Mouse (Mus musculus) adrenal gland, postnatal 10 days (tissue): Measurements from ENCODE around the gene 6030468B19Rik. TPM values are rescaled to one million over a fixed set of nuclear protein-coding genes. Genes with fewer than 3 reads are reported as not detected.
A peak's percentile ranks its signal among the peaks of the same experiment; 100 is the strongest.

Experiments
- DNase-seq: peaks from one replicate; pipeline ENCODE4 v3.0.0; 2021; ENCODE audit warnings: mixed read lengths
- long read RNA-seq, 2 experiments: library from polyadenylated mRNA; stranded (forward); transcript quantifications; one replicate each; pipeline ENCODE4 v2.0.0; 2021
- total RNA-seq, 2 experiments: library from RNA; stranded (reverse); gene quantifications; 2 replicates each; pipeline ENCODE4 v1.2.3; 2021

Gene 6030468B19Rik
- under 1 TPM; 0.42 to 0.45 TPM for total RNA-seq
- long read RNA-seq, experiment 1 = 0 reads
- long read RNA-seq, experiment 2 = 0 reads

DNA sequence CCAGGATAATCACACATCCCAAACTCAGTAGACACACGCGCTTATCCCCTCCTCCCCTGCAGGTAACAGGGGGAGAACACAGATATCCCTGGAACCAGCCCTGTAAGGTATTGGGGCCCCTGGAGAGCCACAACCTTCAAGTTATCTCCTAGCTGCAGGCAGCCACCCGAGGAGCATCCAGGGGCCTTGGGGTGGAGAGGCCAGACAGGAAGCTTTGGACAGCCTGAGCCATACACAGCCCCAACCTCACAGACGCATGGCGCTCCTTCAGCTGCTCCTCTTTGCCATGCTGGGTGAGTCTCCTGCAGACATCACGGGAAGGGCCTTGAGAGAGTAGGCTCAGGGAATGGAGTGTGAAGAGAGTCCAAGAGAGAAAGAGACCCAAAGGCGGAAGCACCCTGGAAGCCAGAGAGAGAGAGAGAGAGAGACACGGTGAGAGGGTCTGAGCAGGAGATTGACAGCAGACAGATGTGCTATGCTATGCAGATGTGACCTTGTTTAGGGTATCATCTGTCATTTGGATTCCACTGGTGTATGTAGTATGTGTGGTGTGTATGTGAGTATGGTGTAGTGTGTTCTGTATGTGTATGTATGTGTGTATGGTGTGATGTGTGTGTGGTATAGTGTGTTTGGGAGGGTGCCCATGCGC, at the start of gene 6030468B19Rik:
Gene 6030468B19Rik, plus strand, starts transcription at position 150 of the 649 bp plus-strand sequence.
- DNase-seq = no peak

- DNase-seq = no peak
These were observed 48.8 kb upstream of the 6030468B19Rik start for GRCm38 (mm10) chr11:117748628-117749027.

DNA sequence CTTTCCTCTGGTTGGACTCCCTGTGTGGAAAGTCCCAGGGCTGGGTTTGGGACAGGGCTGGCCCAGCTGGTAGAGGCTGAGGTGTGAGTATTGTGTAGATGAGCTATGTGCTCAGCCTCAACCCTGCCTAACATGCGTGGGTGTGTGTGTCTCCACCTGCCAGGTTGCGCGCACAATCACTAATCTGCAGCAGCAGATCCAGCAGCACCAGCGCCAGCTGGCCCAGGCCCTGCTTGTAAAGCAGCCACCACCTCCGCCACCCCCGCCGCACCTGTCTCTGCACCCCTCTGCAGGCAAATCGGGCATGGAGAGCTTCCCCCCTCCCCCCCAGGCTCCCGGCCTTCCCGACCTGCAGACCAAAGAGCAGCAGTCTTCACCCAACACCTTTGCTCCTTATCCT, 48.0 kb upstream of the 6030468B19Rik start:
- DNase-seq = no peak

DNA sequence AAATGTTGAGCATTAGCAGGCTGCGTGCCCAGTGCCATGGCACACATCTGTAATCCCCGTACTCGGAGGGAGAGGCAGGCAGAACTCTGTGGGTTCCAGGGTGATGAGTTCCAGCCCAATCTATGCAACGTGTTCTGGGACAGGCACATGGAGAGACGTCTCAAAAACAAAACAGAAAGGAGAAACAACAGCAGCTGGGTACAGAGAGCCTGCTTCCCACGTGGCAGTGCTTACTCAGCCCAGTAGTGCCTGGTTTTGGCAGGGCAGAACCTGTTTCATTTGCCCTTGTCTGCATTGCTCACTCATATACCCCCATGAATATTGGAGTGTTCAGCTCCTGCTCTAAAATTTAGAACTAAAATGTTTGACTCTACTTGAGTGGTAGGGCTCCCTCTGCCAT, 45.9 kb upstream of the 6030468B19Rik start:
- DNase-seq = no peak

DNA sequence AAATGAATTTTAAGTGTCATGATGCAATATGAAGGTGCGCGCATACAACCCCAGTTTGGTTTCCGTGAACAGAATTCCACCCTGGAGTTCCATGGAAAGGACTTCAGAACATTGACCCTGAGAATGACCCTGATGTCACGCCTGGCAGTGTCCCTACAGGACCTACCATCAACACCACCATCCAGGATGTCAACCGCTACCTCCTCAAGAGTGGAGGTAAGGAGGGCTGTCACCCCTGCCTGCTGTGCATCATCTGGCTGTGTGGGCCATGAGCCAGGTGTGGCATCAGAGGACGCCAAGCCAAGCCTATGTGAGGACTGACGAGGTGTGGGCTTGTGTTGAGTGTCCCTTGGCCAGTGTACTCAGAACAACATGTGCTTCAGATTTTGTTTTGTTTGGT, 41.6 kb upstream of the 6030468B19Rik start:
- DNase-seq = no peak

DNA sequence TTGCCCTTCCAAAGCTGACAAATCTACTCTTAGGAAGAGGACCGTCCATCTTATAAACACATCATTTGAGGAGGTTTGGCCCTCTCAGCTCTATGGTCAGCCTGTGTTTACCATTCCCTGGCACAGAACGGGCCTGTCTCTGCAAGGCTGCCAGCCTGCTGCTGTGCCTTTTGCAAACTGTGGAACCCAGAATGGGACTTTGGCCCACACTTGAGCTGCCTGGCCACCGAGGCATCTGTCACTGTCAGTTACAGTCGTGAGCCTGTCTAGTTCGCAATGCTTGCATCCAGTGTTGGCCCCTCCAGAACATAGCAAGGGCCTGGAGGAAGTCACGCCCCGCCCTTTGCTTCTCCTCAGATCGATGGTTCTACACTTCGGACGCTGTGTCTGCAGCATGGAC, 38.2 kb upstream of the 6030468B19Rik start:
- DNase-seq = no peak

DNA sequence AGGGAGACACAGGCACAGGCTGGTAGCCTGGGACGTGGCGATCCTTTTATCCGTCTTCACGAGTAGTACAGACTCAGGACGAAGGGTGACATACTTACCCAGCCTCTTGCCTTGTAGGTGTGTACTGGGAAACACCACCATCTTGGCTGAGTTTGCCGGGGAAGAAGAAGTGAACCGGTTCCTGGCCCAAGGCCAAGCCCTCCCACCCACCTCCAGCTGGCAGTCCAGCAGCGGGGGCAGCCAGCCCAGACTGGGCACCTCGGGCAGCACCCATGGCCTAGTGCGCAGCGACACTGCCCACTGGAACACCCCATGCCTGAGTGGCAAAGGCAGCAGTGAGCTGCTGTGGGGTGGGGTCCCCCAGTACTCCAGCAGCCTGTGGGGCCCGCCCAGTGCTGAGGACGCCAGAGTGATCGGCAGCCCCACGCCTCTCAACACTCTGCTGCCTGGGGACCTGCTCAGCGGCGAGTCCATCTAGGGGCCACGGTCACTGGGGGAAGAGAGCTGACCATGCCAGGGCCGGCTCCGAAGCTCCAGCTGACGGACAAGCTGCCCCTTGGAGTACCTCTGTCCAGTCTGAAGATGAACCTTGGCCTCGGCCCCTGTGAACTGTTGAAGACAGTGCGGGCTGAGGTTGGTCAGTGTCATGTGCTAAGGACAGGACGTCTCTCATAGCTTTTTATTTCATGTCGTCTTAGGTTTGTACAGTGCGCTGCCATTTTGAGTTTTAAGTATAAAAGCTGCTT, 36.9 kb upstream of the 6030468B19Rik start:
- no peak for DNase-seq

DNA sequence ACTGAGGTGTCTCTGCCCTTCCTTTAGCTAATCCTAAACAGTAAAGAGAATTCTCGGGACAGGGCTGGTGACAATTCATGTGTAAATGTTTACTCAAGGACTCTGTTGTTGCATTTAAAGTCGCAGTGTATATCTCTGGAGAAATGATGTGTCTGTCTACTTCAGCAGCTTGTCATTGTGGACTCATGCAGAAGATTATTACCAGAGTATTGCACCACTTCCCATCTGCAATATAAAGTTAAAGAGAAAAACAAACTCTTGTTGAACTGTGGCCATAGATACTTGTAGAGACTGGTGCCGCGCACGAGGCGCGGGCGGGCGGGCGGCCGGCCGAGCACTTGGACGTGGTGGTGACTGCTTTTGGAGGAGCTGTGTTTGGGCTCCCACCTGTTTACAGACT, 35.7 kb upstream of the 6030468B19Rik start:
- DNase-seq = no peak

DNA sequence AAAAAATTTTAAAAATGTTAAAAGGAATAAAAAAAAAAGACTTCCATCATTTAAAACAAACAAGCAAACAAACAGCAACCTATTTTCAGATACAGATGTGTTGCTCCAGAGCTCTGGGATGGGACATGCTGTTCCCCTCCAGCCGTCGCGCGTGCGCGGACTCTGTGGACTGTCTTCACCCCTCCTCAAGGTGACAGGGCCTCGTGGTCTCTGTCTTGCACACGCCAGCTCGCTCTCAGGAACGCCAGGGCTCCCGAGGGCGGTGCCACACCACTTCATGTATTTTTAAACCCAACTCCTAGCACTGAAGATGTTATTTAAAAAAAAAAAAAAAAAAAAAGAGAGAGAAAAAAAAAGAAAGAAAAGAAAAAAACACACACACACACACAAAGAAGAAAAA, 35.2 kb upstream of the 6030468B19Rik start:
- no peak for DNase-seq

- DNase-seq = no peak
These were observed 33.1 kb upstream of the 6030468B19Rik start for GRCm38 (mm10) chr11:117764319-117764718.

- DNase-seq = no peak
These were observed 32.1 kb upstream of the 6030468B19Rik start for GRCm38 (mm10) chr11:117765361-117765760.

DNA sequence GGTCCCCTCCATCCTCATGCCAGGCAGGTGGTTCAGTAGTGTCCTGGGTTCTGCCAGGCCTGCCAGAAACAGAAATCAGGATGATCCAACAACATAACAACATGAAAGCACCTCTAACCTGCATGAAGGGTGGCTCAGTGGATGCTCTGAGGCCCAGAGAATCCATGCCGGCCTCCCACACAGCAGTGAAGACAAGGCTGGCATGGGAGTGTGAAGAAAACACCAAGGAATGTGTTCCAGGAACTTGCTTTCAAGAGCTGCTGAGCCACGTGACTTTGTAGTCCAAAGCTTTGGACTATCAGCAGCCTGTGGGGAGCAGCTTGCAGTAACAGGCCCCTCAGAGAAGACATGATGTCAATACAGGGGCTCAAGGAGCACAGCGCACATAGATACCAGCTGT, 31.2 kb upstream of the 6030468B19Rik start:
- DNase-seq = no peak

GRCm38 (mm10) chr11:117768725-117769682, 28.5 kb upstream of the 6030468B19Rik start:
- no peak for DNase-seq

GRCm38 (mm10) chr11:117769683-117770047, 27.8 kb upstream of the 6030468B19Rik start:
- no peak for DNase-seq

DNA sequence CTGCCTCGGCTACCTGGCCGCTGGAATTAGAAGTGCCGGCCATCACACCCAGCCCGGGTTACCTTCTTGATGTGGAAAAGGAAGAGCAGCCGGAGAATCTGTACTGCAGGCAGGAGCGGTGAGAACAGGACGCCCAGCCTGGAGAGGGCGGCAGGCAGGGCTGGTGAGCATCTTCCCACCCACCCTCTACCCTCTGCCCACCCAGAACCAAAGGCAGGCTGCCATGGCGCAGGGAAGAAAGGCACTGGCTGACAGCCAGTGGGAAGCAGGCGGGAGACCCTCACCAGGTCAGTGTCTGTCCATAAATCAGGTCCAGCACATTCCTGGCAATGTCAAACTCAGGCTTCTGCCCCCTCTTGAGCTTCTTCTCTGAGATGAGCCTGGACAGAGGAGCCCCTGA, 27.1 kb upstream of the 6030468B19Rik start:
- no peak for DNase-seq

DNA sequence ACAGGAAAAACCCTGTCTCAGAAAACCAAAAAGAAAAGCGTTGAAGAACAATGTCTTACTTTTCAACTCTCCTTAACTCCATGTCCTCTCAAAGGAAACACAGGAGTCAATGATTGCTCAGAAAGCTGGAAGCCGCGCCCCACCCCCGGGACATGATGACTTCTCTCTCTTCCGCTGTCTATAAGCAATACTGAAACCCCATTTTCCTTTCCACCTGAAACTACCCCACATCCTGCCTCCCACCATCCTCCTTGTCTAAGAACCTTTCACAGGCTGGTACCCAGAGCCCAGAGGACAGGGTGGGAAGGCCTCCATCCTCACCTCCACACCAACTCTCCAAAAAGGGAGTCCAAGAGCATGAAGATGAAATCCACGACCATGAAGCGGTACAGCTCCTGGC, 25.1 kb upstream of the 6030468B19Rik start:
- DNase-seq = no peak

GRCm38 (mm10) chr11:117774925-117775324, 22.5 kb upstream of the 6030468B19Rik start:
- no peak for DNase-seq

DNA sequence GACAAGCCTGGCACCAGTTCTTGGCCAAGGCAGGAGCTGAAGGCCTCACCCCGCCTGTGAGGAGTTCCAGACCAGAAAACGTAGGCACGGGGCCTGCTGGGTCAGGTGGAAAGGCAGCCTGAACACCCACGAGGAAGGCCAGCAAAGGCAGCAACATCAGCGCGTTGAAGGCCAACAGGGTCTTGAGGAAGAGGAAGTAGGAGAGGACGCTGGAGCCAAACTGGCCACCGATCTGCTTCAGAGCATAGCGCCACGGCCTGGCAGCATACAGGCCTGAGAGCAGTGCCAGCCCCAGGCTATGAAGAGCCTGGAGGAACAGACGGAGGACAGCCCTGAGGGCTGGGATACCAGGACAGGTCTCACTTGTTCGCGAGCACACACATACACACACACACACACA, 21.9 kb upstream of the 6030468B19Rik start:
- DNase-seq = no peak

GRCm38 (mm10) chr11:117776085-117776792, 21.2 kb upstream of the 6030468B19Rik start:
- peak; percentile 66 for DNase-seq

DNA sequence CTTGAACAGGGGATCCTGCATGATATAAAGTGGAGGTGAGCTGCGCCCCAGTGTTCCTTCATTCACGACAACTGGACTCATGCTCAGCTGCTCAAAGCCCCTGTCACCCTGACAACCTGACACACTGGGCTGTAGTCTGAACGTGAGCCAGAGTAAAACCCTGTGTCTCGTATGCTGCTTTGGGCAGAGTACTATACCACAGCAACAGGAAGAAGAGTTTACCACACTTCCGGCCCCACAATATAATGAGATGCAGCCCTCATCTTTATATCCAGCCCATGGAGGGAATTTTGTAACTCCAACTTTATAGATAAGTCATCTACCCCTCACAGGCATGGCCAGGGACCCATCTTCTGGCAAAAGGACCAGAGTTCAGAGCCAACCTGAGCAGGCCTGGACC, 20.3 kb upstream of the 6030468B19Rik start:
- no peak for DNase-seq

DNA sequence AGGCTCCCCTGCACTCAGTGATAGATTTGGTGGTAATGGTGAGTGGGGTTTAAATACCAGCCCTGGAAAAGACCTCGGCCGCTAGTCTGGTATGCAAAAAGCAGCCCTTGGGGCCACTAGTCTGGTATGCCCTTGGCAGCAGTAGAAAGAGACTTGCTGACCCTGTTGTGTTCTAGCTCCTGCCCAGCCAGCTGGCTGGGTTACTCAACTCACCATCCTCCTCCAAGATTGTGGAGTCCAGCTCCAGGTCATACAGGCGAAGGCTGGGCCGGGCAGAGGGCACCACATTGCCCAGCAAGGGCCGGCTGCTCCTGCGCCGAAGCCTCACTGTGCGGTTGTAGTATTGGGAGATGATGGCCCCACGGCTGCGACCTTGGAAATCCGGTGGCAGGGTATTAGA, 19.4 kb upstream of the 6030468B19Rik start:
- DNase-seq = peak; percentile 58

DNA sequence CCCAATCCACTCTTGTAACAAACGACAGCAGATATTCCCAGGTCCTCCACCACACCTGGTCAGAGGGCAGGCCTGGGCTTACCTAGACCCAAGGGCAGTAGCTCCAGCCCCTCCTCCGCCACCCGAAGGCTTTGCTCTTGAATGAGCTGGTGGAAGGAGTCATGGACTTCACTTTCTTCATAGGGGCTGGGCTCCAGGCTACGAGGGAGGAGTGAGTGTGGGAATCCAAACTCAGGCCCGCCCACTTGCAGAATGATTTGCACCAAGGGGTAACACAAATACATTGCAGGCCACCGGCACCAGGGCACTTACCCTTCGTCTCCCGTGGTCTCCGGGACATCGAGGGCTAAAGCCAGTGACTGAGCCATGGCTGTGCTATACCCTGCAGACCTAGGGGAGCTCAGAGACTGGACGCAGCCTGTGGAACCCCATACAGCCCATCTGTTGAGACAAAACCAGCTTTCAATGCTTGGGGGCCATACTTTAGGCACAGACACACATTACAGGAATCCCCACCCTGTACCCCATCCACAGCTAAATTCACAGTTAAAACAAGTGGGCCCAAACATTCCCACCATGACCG, 18.5 kb upstream of the 6030468B19Rik start:
- peak; percentile 56 for DNase-seq
